Mouse (Mus musculus) gastrocnemius, postnatal 36 days (tissue): ENCODE measurements around the gene Bst1. TPM values are rescaled to one million over a fixed set of nuclear protein-coding genes. Genes with fewer than 3 reads are reported as not detected.
A peak's percentile ranks its signal among the peaks of the same experiment; 100 is the strongest.

Experiments used
- DNase-seq, 2 experiments: peaks; one replicate each; pipeline ENCODE4 v3.0.0; 2022
- intact Hi-C: fragments of 180-260 bp; cut with DNase I; formaldehyde crosslinking; loops from one replicate; pipeline ENCODE4 v1.15.1; 2025
- total RNA-seq, 2 experiments: library from RNA; stranded (reverse); gene quantifications; 2 replicates each; pipeline ENCODE4 v1.2.3; 2021

Bst1 gene
- total RNA-seq, 2 experiments from 2014 or later, result 0.30 TPM; not detected in 1

DNA sequence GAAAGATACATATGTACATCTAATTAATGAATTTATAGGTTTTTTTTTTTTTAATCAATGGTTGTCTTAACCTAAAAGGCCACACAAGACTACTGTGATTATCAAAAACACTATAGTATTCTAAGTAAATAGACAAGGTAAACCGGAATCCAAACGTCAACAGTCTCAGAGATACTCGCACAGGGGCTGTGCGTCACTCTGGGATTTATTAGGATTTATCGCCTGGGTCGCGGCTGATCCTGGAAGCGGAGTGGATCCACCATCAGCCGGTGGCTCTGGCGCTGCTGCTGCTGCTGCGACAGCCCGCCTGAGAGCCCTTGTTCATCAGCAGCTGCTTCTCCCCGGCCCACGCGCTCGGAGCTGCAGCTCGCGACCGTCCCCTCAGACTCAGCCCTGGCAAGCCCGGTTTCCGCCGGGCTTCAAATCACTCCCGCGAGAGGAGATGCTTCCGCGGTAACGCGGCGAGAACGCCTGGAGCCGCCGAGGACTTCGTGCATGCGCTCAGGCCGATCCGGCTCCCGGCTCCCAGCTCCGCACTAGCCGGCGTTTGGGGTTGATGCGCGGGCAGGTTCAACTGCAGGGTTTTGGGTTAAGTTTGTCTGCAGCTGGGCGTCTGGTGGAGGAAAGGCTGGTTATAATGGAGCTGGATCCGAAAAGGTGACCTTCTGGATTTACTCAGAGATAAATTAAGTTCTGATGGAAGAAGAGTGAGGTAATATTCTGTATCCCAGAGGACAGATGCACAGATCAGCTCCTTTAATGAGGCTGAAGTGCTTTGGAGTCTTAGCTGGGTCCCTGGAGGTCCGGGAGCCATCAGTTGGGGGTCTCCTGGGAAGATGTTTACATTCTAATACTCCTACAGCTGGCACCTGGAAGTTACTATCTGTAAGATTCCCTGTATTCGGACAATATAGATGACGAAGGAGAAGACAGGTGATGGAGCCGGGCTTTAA, 10.7 kb upstream of the Bst1 start:
- intact Hi-C loops, result no loop called here
- DNase-seq, result peak; percentile 58 to 60

DNA sequence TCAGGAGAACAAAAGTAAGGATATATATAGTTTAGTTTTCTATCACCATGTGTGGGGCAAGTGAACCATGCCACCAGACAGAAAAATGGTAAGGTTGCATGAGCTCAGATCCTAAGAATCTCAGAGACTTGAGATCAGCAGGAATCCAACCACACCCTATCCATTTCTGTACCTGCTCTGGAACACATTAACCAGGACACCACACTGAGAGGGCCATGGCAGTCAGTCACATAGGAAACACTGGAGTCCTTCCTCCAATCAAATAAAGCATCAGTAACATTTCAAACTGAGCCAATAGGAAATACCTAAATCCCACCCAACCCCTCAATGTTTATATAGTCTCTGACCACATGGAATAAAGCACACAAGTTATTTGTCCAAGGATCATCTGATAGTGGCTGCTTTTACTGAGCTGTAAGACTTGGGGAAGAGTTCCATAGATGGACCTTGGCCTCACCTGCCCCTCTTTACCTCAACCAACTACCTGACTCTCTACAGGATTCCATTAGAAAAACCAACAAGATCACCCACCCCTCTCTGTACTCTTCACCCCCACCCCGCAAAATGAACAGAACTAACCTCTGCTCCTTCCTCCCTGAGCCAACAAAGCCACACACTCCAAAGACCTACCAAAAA, 8.1 kb upstream of the Bst1 start:
- no peak for DNase-seq
- intact Hi-C loops, result no loop called here

DNA sequence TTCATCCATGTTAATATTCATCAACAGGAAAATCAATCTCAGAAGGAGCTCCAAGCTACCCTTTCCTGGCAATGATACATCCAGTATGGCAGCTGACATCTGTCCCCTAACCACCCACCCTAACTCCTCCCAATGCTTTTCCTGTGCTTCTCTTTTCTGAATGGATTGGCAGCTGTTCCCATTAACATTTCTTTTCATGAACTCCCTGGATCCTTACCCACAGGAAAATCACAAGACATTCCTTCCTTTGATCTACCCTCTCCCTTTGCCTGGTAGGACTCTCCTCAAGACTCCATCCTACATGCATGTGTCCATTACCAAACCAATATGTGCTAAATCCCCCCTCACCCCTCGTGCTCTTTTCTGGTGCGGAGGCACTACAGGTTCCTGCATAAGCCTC, 4.1 kb upstream of the Bst1 start:
- intact Hi-C loops, result no loop called here

DNA sequence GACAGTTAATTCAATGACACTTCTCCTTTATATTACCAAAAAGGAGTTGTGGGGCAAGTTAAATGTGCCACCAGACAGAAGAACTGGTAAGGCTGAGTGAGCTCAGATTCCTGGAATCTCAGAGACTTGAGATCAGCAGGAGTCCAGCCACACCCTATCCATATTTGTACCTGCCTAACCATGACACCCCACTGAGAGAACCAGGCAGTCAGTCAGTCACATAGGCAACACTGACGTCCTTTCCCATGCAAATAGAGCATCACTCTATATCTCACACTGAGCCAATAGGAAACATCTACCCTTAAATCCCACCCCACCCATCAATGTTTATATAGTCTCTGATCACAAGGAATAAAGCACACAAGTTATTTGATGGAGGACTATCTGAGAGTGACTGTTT, 2.9 kb upstream of the Bst1 start:
- intact Hi-C loops, result no loop called here
- no peak for DNase-seq

More for the DNA sequence above, 4.1 kb upstream of the Bst1 start:
- DNase-seq, result no peak

DNA sequence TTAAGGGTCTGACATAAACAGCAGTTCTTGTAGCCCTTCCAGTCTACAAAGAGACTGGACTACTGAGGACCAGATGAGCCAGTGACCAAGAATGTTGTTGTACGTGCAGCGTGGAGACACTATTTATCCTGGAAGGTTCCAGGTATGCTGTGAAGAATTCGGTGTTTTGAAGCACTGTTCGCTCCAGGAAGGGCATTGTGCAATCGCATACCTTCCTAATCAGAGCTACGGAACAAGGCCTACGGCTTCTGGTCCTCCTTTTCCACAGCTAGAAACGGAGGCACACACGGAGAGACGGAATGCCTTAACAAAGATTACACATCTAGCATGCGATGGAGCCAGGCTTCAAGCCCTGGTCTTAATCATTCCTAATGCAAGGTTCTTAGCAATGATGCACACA, 2.1 kb downstream of the Bst1 start:
- intact Hi-C loops, result no loop called here

DNA sequence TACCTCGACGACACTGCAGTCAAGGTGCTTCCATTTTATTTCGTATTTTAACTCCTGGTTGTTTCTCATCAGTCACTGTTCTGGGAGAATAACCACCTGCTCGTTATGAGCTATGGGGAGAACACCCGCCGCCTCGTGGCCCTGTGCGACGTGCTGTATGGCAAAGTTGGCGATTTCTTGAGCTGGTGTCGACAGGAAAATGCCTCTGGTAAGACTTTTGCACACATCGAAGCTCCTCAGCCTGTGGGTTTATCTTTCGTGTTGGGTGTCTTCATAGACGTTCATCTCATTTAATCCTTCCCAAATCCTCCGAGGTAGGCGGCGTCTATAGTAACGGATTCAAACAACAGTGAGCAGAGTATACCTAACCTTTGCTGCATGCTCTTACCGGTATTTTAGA, 2.9 kb downstream of the Bst1 start, which contains the start of gene Fbxl5:
Gene Fbxl5, minus strand, starts transcription at position 101 of the 400 bp plus-strand sequence.
- intact Hi-C loops, result no loop called here

More for the DNA sequence above, 2.1 kb downstream of the Bst1 start:
- DNase-seq, result no peak

DNA sequence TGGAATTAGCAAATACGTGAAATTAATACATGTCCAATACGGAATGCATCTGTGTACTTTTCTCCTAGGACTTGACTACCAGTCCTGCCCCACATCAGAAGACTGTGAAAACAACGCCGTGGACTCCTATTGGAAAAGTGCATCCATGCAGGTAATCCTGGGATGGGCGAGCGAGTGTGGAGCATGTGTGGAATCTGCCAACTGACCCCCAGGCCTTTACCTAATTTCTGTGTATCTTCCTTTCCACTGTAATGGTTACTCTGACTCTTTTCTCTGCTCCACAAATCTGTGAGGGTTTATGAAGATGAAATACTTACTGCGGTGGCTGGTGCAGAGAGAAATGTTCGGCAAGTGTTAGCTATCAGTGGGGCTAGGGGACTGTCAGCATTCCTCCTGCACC, 3.5 kb downstream of the Bst1 start:
- intact Hi-C loops, result no loop called here
- DNase-seq, result no peak

More for the DNA sequence above, 2.9 kb downstream of the Bst1 start, which contains the start of gene Fbxl5:
- no peak for DNase-seq

DNA sequence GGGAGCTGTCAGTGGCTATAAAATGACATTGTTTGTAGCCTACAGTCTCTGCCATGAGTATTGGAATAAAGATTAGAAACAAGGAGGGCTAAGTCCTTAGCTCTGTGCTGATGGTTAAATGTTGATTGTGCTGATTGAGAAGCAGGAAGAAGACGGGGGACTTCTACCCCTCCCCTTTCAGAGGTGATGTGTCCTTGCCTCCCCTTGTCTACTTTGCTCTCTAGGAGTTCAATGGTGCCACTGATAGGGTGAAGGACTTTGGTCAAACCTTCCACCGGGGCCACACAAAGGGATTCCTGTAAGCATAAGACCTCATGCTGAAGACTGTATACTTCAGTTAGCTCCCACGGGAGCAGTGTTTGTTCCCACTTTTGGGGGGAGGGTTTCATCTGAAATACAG, 4.1 kb downstream of the Bst1 start:
- intact Hi-C loops, result no loop called here
- no peak for DNase-seq

DNA sequence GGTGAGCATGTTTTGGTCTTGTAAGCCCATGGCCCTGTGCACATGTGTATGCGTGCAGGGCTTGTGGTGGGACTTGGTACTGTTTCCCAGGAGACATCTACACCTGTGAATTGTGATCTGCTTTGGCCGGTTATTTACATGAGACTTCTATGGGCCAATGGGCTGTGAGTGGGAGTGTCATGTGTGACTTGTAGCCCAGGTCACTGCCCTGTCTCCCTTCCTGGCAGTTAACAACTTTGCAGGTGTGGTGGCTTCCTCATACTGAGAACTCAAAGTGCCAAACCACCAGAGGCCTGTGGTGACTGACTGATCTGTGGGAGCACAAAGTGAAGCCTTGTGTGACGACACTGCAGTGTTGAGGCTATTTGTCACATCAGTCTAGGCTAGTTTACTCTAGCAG, 5.9 kb downstream of the Bst1 start:
- no peak for DNase-seq
- intact Hi-C loops, result no loop called here

DNA sequence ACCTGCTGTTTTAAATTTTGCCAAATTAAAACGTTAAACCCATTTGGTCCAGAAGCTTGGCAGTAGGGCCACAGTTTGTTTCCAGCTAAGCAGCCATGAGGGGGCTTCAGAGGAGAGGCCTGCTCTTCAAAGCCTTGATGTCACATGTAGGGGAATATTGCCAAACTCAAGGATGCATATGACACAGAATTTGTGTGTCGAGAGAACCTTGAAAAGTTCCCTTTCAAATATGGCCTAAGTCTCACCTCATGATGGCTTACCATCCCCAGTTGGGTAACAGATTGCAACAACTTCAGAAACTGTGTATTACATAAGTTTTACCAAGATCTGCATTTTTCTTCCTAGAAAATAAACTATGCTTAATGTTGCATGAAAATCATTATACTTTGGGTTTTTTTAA, 8.2 kb downstream of the Bst1 start:
- no peak for DNase-seq

DNA sequence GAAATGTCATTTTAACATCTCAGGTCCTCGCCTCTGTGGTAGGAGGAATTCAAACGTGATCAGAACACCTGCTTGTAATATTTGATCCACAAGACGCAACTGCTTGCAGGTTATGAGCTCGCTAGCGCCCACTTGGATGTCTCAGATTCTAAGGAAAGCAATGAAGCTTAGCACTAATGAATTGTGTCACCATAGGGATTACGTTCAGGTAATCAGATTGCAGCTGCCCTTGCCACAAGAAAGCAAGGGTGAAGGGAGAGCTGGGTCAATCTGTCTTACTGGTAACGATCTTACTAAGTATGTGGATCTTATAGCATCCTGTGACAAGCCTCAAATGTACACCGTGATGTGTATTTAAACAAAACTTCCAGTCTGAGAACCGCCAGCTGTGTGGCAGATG, 8.7 kb downstream of the Bst1 start:
- intact Hi-C loops, result no loop called here
- no peak for DNase-seq

More for the DNA sequence above, 8.2 kb downstream of the Bst1 start:
- intact Hi-C loops, result no loop called here

DNA sequence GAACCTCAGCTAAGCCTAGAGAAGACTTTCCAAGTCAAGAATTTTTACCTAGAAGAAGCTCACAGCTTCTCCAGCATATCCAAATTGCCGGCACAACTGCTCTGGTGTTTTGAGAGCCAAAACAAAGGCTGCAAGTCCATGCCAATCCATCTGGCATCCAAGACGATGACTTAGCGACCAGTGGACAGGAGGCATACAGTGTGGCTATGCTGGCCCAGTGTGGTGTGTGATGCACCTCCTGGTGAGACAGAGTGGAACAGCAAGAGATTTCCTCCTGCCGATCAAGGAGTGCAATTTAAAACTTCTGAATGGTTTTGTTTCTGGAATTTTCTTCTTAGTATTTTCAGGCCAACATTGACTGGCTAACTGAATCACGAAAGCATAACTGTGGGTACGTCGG, 17.9 kb downstream of the Bst1 start:
- DNase-seq, result no peak
- intact Hi-C loops, result loop anchor here (5.0 kb wide), 1 partner anchor 151 kb away; no protein-coding TSS in a partner anchor

DNA sequence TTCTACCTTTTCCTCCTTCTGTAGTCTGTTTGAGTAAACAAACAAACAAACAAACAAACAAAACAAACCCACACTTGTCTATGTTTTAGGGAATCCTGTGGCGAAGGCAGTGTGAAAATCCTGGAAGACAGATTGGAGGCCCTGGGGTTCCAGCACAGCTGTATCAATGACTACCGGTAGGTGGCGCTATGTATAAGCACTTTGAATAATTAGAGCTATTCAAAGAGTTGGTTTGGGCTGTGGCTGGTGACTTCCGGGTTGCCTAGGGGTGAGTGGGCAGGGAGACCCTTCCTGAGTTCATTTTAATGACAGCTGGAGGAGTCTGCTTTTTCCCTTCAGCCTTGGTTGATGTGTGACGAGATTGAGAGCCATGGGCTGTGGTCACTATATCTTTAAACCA, 18.7 kb downstream of the Bst1 start:
- intact Hi-C loops, result loop anchor here (5.0 kb wide), 1 partner anchor 150 kb away; no protein-coding TSS in a partner anchor
- DNase-seq, result no peak

DNA sequence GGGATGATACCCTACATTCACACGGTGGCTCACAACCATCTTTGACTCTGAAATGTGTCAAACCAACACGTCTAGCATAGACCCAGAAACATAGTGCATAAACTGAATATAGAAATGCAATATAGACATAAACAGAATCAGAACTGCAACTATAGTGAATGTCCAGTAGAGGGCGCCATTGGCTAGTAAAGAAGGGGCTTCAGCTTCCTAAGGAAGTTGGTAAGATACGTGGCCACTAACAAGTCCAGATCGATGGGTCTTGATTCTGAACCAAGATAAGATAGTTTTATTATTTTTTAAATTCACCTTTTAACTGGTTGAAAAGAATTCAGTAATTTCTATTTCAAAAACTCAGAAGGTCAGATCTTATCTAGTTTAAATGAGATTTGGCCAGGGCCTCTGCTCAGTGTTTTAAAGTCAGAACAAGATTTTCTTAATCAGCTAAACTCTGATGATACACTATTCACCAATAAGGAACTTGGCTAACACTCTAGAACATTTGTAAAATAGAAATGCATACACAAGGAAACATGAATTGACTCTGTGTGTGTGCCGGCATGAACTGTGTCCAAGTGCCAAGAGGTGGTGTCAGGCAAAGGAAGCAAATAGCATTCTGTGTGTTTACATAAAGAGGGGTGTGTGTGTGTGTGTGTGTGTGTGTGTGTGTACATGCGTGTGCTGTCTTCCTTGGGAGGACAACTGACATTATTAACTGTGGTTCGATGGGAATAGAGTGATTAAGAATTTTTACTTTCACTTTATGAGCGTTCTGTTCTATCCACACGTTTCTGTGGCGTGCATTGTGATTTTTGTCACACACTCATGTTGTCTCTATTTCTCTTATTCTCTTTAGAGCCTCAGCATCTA, 22.7 kb downstream of the Bst1 start:
- DNase-seq, result no peak
- intact Hi-C loops, result loop anchor here (5.0 kb wide), 2 partner anchors 51 to 206 kb away; no protein-coding TSS in a partner anchor

DNA sequence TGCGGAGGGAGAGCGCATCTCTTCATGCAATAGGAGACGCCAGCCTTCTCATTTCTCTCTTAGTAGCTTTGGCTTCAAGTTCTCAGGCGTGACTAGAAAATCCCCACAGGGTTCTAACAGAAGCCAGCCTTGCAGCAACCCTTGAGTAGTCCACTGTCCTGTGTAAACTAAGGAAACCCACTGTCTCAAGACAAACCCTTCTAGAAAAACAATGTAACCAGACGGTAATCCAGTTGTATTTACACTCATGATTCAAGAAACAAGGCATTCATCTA, 23.3 kb downstream of the Bst1 start:
- intact Hi-C loops, result loop anchor here (5.0 kb wide), 2 partner anchors 50 to 205 kb away; no protein-coding TSS in a partner anchor
- no peak for DNase-seq

DNA sequence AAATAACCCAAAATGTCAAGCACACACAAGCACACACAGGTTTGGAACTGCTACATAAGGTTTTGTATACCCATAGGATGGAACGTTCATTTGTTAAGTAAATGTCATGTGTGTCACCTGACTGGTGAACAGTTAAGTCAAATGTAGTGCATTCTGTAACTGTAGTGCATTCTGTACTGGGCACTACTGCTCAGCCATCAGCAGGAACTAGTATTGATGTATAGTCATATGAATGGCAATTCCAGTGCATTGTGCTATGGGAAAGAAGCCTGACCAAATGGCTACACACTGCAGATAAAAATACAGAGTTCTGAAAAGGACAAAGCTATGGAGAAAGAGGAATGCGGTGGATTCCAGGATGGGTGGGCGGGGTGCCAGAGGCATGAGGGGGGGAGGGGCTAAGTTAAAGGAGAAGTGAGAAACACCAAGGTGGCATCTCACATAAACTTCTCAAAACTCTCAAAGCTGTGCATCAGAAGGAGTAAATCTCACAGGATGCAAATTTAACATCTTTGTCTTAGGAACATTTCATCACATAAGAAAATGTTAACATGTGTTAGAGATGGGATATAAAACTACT, 24.0 kb downstream of the Bst1 start:
- DNase-seq, result no peak

DNA sequence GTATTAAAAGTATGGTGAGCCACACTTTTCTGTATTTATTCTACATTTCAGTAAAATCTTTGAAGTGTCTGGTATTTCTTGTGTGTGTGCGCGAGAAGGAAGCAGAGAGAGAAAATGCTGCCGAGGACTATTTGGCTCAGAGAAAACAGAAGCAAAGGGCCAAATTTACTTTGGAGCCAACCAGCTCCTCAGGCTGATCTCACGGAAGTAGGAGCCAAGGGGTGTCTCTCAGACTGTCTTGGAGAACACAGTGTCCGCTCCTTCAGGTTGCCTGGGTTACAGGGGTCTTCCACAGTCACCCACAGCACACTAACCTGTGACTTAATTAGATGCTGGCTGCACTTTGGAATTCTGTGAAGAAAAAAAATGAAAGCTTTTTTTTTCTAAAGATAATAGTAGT, 26.4 kb downstream of the Bst1 start:
- intact Hi-C loops, result no loop called here

More for the DNA sequence above, 24.0 kb downstream of the Bst1 start:
- intact Hi-C loops, result loop anchor here (5.0 kb wide), 2 partner anchors 50 to 205 kb away; no protein-coding TSS in a partner anchor

DNA sequence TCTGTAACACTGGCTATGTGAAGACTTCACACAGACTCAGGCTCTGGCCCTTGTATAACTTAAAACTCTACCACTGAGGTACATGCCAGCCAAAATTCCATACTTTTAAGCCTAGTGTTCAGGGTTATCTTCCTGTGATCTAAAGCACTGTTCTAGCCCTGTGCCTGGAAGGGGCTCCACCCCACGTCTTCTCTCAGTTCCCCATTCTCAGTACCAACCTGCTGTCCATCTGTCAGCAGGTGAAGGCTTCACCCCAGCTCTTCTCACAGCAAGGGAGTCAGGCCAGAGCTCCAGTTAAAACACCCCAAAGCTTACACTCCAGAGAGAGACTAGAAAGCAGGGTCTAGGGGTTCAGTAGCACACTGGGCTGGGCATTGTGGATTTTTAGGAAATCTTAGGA, 27.0 kb downstream of the Bst1 start:
- DNase-seq, result no peak
- intact Hi-C loops, result no loop called here

More for the DNA sequence above, 26.4 kb downstream of the Bst1 start:
- peak in 1 of 2 experiments; percentile 4 for DNase-seq

DNA sequence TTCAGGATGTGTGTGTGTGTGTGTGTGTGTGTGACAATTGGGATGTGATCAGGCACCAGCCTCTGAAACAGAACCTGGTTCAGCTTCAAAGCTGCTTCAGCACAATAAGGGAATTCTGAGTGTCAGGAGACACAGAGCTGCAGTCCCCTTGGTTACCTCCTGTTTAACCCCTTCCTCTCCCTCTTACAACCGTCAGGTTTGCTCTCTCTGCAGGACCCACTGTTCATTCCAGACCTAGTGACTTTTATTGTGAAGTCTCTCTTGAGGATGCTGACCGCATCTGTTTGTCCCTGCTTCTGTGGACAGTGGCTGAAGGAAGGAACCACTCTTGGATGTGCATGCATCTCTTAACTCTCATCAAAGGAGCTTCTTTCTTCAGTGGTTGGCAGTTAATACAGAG, 27.5 kb downstream of the Bst1 start:
- no peak for DNase-seq
- intact Hi-C loops, result no loop called here

DNA sequence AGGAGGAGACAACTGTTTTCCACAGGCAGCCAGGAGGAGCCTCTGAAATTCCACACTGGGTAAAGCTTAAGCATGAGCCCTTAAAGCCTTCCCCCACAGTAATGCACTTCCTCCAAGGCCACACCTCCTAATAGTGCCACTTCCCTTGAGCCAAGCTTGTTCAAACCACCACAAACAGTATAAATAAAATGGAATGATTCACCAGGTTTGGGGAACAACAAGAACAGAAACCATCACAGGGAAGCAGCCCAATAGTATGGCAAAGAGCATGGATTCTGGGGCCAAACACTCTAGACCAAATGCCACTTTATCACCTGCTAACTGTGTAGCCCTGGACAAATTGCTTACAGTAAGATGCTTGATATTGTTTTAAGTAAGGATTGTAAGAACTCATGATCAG, 28.9 kb downstream of the Bst1 start:
- intact Hi-C loops, result no loop called here
- no peak for DNase-seq
